Mouse (Mus musculus) heart, embryonic 14.5 days (tissue): ENCODE results near the gene Itgal. TPM values are rescaled to one million over a fixed set of nuclear protein-coding genes. Genes with fewer than 3 reads are reported as not detected.
"Not testable (repeated sequence)": the region's sequence is repeated elsewhere in the genome, so short reads cannot be mapped to it uniquely, and the experiment has no call there.

Source experiments
- ATAC-seq: fragments of 200-750 bp; cut with Nextera tagmentation; 2 replicates; pipeline ENCODE4 v1.8.0; 2017; ENCODE audit warnings: low read depth, moderate TSS enrichment; ENCODE audit not compliant: insufficient number of reproducible peaks, insufficient read depth, low FRiP score
- H3K27ac ChIP-seq, 2 experiments: fragments of 200-500 bp in 1 of 2; fragments of 300-500 bp in 1 of 2; sonication (generic) in 1 of 2; replicated peaks in 1 of 2; 2 replicates each; pipeline ENCODE4 v1.5.1; 2012 to 2014; ENCODE audit warnings: low read depth in 2 of 2, low read length in 2 of 2, control low read depth in 1 of 2, mild to moderate bottlenecking in 1 of 2, mixed read lengths in 1 of 2; ENCODE audit not compliant: control insufficient read depth in 1 of 2, insufficient read depth in 1 of 2
- H3K27me3 ChIP-seq: fragments of 300-500 bp; sonication (generic); 2 replicates; pipeline ENCODE4 v1.6.1; 2014; ENCODE audit warnings: mild to moderate bottlenecking, low read length, control low read depth; ENCODE audit not compliant: control insufficient read depth, insufficient read depth
- H3K36me3 ChIP-seq: fragments of 300-500 bp; sonication (generic); 2 replicates; pipeline ENCODE4 v1.6.1; 2014; ENCODE audit warnings: mild to moderate bottlenecking, control low read depth, low read length, mixed read lengths; ENCODE audit not compliant: control insufficient read depth, insufficient read depth
- H3K4me1 ChIP-seq, 2 experiments: fragments of 200-500 bp in 1 of 2; fragments of 300-500 bp in 1 of 2; sonication (generic) in 1 of 2; 2 replicates each; pipeline ENCODE4 v1.6.1; 2012 to 2014; ENCODE audit warnings: low read length in 2 of 2, control low read depth in 1 of 2, mixed read lengths in 1 of 2; ENCODE audit not compliant: control insufficient read depth in 2 of 2, insufficient read depth in 2 of 2
- H3K4me2 ChIP-seq: fragments of 300-500 bp; sonication (generic); 2 replicates; pipeline ENCODE4 v1.6.1; 2014; ENCODE audit warnings: mild to moderate bottlenecking, low read length
- H3K4me3 ChIP-seq, 2 experiments: fragments of 200-500 bp in 1 of 2; fragments of 300-500 bp in 1 of 2; sonication (generic) in 1 of 2; 2 replicates each; pipeline ENCODE4 v1.5.1; 2012 to 2014; ENCODE audit warnings: low read length in 2 of 2, mild to moderate bottlenecking in 2 of 2, control low read depth in 1 of 2, low read depth in 1 of 2, moderate library complexity in 1 of 2; ENCODE audit not compliant: control insufficient read depth in 1 of 2, insufficient read depth in 1 of 2
- H3K9ac ChIP-seq: fragments of 300-500 bp; sonication (generic); 2 replicates; pipeline ENCODE4 v1.6.1; 2014; ENCODE audit warnings: mild to moderate bottlenecking, low read length
- H3K9me3 ChIP-seq: fragments of 300-500 bp; sonication (generic); 2 replicates; pipeline ENCODE4 v1.6.1; 2016; ENCODE audit warnings: low read length, control low read depth; ENCODE audit not compliant: control insufficient read depth
- WGBS: fragments of 180-500 bp; shearing (Covaris S2); extraction: QIAGEN DNeasy Blood & Tissue Kit; methylation state at CpG from one replicate; pipeline ENCODE4 v1.1.7; 2014; 5-methylcytosine and 5-hydroxymethylcytosine counted together
- polyA plus RNA-seq: library from polyadenylated mRNA; unstranded; fragments of >200 nt; fragmentation: Nextera tagmentation; extraction: Ambion mirVana; gene quantifications from 2 replicates; pipeline ENCODE4 v1.2.1, GENCODE M21; 2014

Gene Itgal
- polyA plus RNA-seq, 1 experiment from 2014 or later = 1.2 TPM

DNA sequence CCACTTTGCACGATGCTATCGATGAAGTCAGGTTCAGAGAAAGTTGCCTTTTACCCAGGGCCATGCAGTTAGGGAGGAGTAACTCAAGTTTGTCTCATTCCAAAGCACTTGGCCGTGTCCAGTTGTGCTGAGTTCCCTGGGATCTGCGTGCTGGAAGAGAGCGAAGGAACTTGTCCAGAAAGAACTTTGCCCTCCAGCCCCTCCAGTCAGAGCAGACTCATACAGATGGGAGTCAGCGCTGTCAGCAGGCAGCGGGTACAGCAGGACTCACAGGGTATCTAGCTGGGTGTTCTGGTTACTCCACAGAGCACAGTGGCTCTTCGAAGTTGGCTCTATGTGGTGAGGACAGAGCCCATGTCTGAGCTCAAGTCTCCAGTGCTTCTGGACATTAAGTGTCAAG is 29.5 kb downstream of the Itgal start:
- no peak for ATAC-seq
- no peak overlapping the region for H3K4me2 ChIP-seq
- no peaks in the 10 kb centered on the region for H3K36me3 ChIP-seq
- H3K27me3 ChIP-seq = no peaks in the 10 kb centered on the region
- H3K9me3 ChIP-seq = no peaks in the 10 kb centered on the region
- WGBS = 82% methylated on average over 8 of the region's 8 CpGs
- H3K27ac ChIP-seq = no peak overlapping the region
- H3K9ac ChIP-seq = no peak overlapping the region
- no peaks in the 10 kb centered on the region for H3K4me1 ChIP-seq
- H3K4me3 ChIP-seq = no peak overlapping the region

DNA sequence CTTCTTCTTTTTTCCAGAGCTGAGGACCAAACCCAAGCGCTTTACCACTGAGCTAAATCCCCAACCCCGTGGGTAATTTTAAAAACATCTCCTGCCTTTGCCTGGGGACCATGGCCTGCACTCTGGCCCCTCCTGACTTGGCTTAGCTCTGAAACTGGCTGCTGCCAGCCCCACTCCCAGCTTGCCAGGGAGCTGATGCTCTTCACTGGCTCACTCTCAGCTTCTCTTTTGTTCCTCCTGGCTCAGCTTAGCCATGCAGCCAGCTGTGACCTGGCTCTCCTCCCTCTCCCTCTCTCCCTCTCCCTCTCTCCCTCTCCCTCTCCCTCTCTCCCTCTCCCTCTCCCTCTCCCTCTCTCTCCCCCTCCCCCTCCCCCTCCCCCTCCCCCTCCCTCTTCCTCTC is 30.6 kb downstream of the Itgal start:
- no peak for ATAC-seq
- Histone ChIP-seq H3K4me3 (no peak overlapping the region), H3K27ac (no peak overlapping the region), H3K27me3 (no peaks in the 10 kb centered on the region), H3K9ac (no peak overlapping the region), H3K4me1 (no peaks in the 10 kb centered on the region), H3K9me3 (no peaks in the 10 kb centered on the region), H3K4me2 (no peak overlapping the region), H3K36me3 (no peaks in the 10 kb centered on the region)
- 68% methylated on average over 2 of the region's 2 CpGs for WGBS

DNA sequence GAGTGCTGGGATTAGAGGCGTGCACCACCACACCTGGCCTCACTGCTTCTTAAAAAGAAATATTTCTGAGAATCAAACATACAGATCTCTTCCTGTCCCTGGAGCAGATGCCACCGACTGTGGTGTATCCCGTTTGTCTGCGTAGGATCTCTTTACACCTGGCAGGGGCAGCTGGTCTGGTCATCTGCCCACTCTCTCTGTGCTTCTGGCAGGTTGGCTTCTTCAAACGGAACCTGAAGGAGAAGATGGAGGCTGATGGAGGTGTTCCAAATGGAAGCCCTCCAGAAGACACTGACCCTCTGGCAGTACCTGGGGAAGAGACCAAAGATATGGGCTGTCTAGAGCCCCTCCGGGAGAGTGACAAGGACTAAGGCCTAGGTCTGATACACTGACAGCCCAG is 37.2 kb downstream of the Itgal start:
- Histone ChIP-seq H3K4me1 (no peaks in the 10 kb centered on the region), H3K27ac (no peak overlapping the region), H3K36me3 (no peaks in the 10 kb centered on the region), H3K4me2 (no peak overlapping the region), H3K9me3 (no peaks in the 10 kb centered on the region), H3K27me3 (no peaks in the 10 kb centered on the region), H3K9ac (no peak overlapping the region), H3K4me3 (no peak overlapping the region)
- WGBS = 67% methylated on average over 6 of the region's 6 CpGs
- no peak for ATAC-seq

DNA sequence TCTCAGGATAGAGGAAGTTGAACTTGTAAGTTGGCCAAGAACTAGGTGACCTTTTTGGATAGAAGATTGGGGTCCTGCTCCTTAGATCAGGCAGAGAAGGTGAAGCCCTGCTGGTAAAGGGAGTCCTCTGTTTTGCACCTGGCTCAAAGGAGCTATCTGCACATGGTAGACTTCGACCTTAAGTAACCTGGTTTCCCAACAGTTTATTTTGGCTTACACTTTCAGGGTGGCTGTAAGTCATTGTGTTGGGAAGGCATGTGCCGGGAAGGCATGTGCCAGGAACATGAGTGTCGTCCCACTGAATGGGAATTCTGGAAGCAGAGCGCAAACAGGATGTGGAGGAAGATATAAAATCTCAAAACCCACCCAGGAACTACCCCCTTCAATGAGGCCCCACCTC is 39.5 kb downstream of the Itgal start:
- H3K4me2 ChIP-seq = no peak overlapping the region
- H3K27ac ChIP-seq = no peak overlapping the region
- H3K4me1 ChIP-seq = no peaks in the 10 kb centered on the region
- H3K27me3 ChIP-seq = no peaks in the 10 kb centered on the region
- no peak for ATAC-seq
- H3K4me3 ChIP-seq = no peak overlapping the region
- 69% methylated on average over 4 of the region's 4 CpGs for WGBS
- no peak overlapping the region for H3K9ac ChIP-seq
- no peaks in the 10 kb centered on the region for H3K9me3 ChIP-seq
- H3K36me3 ChIP-seq = no peaks in the 10 kb centered on the region; the same call in 1 of the 2 replicates

DNA sequence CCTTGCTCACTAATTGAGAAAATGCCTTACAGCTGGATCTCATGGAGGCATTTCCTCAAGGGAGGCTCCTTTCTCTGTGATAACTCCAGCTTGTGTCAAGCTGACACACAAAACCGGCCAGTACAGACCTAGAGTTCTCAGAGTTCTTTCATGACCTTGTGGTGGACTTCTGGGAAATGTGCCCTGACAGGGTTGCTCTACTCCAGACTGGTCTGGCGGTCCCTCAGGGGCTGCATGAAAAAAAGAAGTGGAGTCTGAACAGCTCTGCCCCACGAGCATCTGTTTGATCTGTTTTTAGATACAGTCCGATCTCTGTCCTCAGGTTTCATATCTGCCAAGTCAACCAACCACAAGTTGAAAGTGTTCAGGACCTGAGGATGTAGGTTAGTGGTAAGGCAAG is 41.6 kb downstream of the Itgal start:
- no peak for ATAC-seq
- H3K4me2 ChIP-seq = no peak overlapping the region
- WGBS = 41% methylated on average over 4 of the region's 4 CpGs

DNA sequence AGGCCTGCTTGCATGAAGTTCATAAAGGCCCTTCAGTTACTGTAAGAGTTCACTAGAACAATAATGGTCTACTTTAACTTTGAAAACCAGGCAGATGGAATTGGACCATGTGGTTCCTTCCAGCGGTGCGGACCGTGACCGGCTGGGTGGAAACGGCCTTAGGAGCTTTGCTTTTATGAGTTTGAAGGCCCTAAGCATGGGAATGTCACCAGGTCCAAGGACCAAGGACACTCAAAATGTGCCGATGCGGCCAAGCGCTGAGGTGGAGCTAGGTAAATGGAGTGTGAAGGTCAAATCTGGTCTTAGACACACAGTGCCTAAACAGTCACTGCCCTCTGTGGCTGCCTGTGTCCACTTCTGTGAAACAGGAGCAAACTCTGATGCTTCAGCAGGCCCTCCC is 45.3 kb downstream of the Itgal start:
- no peak for ATAC-seq
- Histone ChIP-seq H3K9me3 (no peaks in the 10 kb centered on the region), H3K27me3 (no peaks in the 10 kb centered on the region), H3K9ac (no peak overlapping the region), H3K36me3 (peaks cover 29% of the 10 kb centered on the region), H3K4me2 (no peak overlapping the region), H3K4me3 (no peak overlapping the region), H3K27ac (no peak overlapping the region), H3K4me1 (peaks cover 12 to 19% of the 10 kb centered on the region in 2 experiments)
- 96% methylated on average over 8 of the region's 8 CpGs for WGBS

More for the DNA sequence above, 41.6 kb downstream of the Itgal start:
- Histone ChIP-seq H3K27me3 (no peaks in the 10 kb centered on the region), H3K9me3 (no peaks in the 10 kb centered on the region), H3K9ac (no peak overlapping the region), H3K4me1 (peaks cover under 1 to 3% of the 10 kb centered on the region in 2 experiments), H3K36me3 (peaks cover 15% of the 10 kb centered on the region), H3K4me3 (no peak overlapping the region), H3K27ac (no peak overlapping the region)

DNA sequence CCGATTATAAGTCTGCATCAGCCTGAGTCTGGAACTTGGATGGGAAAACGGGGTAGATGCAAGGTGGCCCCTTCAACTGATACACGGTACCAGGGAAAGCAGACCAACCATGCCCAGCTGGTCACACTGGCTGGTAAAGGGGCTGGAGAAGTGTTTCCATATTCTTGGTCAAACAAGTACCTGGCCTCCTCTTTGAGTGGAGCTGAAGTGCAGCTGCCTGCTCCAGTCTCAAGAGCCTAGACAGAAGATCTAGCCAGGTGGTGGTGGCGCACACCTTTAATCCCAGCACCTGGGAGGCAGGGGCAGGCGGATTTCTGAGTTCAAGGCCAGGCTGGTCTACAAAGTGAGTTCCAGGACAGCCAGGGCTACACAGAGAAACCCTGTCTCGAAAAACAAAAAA is 45.8 kb downstream of the Itgal start:
- not testable (repeated sequence) for H3K4me2 ChIP-seq, H3K9me3 ChIP-seq, ATAC-seq, H3K27me3 ChIP-seq, H3K27ac ChIP-seq, H3K9ac ChIP-seq, H3K4me3 ChIP-seq
- 91% methylated on average over 5 of the region's 6 CpGs for WGBS
- H3K4me1 ChIP-seq = peaks cover 14 to 25% of the 10 kb centered on the region in 2 experiments
- H3K36me3 ChIP-seq = peaks cover 29% of the 10 kb centered on the region

DNA sequence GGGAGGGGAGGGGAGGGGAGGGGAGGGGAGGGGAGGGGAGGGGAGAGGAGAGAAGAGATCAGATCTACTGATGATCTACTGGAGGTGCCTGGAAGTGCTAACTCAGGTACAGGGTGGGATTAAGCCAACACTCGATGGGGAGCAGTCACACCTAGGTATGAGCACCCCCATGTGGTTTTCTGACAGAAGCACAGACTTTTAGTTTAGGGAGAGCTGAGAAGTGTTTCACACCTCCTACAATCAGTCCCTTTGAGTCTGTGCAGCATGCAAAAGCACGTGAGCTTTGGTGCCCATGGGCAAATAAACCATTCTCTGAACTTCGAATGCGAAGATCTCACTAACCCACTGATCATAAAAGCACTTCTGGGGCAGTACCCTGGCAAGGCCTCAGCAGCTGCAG is 46.3 kb downstream of the Itgal start:
- WGBS = 51% methylated on average over 4 of the region's 4 CpGs
- ATAC-seq = no peak
- Histone ChIP-seq H3K4me1 (peaks cover 14 to 26% of the 10 kb centered on the region in 2 experiments), H3K4me2 (no peak overlapping the region), H3K27ac (no peak overlapping the region; a peak in 1 of 4 replicates), H3K9me3 (no peaks in the 10 kb centered on the region), H3K4me3 (no peak overlapping the region), H3K36me3 (peaks cover 29% of the 10 kb centered on the region), H3K27me3 (no peaks in the 10 kb centered on the region), H3K9ac (no peak overlapping the region)
